Mouse (Mus musculus) kidney, adult 2 months (tissue): ENCODE results near the gene Ypel2.
"Not testable (repeated sequence)": the region's sequence is repeated elsewhere in the genome, so short reads cannot be mapped to it uniquely, and the experiment has no call there.

Experiments used
- CTCF ChIP-seq: fragments of 200-500 bp; conservative IDR thresholded peaks from 2 replicates; pipeline ENCODE4 v1.5.1; 2011; ENCODE audit warnings: low read depth, mild to moderate bottlenecking, control low read depth, low read length, moderate library complexity, mixed read lengths; ENCODE audit not compliant: insufficient read depth, insufficient read length
- POLR2A ChIP-seq: fragments of 200-500 bp; IDR thresholded peaks from one replicate; pipeline ENCODE4 v1.6.1; 2011; ENCODE audit warnings: low read depth, low read length, control low read depth

DNA sequence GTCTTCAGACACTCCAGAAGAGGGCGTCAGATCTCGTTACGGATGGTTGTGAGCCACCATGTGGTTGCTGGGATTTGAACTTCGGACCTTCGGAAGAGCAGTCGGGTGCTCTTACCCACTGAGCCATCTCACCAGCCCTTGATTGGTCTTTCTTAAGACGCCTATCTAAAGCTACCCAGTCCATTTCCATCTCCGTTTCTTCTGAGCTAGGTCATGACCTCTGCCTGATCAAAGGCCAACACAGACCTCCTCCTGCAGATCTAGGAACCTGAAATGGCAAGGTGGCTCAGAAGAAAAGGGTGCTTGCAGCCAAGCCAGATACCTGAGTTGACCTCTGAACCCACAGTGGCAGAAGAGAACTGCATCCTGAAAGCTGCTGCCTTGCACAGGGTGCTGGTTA, 29.7 kb upstream of the Ypel2 start:
- not testable (repeated sequence) for TF ChIP-seq CTCF, POLR2A
